Mouse (Mus musculus): ENCODE measurements around the gene Kcnab3. TPM values are rescaled to one million over a fixed set of nuclear protein-coding genes. Genes with fewer than 3 reads are reported as not detected.

The Kcnab3 gene
- polyA plus RNA-seq, 1 experiment = 0.76 TPM

DNA sequence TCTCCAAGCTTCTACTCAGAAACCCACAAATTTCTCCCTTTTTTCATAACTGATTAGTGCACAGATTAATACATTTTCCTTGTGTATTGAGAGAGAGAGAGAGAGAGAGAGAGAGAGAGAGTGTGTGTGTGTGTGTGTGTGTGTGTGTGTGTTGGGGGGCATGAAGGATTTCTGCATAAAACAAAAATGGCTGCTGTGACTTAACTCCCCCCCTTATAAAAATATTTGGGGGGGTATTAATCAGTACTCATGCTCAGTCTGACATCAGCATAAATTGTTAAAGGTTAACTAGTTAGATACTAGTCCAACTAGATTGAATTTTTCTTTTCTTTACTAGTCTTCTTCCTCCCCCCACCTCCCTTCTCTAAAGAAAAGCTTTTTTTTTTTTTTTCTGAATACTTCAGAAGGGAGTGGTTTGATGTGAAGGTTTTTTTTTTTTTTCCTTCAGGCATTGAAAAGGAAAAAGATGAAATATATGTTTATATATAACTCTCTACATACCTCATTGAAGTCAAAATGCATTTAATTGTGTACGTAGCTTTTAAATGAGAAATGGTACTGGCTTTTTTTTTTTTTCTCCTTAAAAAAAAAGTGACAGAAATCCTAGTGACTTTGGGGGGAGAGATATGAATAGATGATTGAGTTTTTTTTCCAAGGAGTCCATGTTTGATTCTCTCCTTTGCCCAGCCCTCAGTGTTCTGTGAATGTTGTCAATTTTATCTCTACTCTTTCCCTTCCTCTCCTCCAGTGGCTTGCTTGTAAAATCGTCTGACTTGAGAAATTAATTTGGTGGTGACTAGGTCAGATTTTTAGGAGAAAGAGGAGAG is 44.1 kb downstream of the Kcnab3 start:
- no peak for DNase-seq (ENCODE audit: low read depth)

DNA sequence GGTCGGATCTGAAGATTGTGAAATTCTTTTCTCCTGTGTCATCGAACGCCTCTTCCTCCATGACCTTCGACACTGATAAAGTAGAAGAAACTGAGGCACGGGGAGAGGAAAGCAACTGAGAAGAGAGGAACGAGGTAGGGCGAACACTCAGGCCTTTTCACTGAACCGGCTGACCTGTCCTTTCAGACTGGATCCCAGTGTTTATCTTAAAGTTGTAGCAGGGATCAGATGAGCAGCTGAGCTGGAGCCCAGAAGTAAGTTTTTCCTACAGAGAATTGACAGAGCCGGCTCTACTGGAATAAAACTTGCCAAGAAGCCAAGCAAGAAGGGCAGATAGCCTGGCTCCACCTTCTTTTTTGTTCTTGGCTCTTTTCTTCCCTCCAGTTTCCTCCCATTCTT is 44.8 kb downstream of the Kcnab3 start:
- no peak for DNase-seq (ENCODE audit: low read depth)

DNA sequence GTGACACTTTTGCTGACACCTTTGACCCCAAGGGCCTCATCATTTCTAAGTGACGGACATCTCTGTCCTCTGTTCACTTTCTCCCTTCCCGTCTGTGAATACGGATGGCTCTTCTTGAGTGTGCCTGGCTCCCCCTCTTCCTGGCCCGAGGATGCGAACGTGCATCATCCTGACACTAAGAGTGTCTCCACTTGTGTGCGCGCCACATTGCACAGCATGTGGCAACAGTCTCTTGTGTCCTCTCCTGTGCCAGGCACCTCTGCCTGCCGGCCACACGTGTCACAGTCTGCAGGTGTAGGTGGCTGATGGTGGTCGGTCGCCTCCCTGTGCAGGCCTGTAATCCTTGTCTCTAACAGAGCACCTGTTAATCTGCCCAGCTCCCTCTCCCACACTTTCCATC is 45.5 kb downstream of the Kcnab3 start:
- no peak for DNase-seq (ENCODE audit: low read depth)

DNA sequence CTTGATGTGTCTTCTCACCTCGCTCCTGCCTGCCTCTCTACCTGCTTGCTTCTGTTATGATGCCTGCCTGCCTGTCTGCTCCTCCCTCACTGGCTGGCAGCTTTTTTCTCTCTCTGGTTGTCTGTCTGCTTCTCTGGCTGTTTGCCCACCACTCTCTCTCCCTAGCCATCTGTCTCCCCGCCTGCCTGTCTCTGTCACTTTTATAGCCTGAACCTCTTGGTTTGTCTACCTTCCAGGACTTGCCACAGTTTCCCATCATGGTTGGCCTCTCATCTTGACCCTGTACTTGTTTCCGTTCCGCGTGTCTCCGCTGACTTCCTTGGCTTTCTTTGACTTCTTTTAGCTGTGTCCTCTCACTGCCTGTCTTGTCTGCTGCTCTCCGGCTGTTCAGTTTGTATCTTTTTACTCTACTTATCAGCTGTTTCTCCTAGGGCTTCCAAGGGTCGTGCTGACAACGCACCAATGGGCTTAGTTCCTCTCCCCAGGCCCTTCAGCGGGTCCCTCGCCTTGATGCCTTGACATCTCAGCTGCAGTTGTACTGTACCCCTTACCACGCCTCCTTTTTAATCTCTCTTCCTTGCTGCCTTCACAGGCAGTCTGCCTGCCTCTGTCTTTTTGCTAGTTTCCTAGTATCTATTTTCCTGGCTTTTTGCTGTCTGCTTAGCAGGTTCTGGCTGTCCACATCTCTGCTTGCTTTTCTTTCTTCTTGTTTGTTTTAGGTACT is 46.2 kb downstream of the Kcnab3 start:
- DNase-seq (ENCODE audit: low read depth) = no peak

DNA sequence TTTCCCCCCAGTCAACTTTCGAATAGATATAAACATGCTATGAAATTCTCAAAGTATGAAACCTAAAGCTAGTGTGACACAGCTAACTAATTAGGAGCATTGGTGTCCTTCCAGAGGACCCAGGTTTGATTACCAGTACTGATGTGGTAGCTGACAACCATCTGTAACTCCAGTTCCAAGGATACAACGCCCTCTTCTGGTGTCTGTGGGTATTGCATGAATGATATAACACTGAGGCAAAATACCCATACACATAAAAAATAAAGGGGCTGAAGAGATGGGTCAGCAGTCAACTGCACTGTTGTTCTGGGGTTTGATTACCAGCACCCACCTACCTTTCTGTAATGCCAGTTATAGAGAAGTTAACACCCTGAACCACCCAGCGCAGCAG is 46.7 kb downstream of the Kcnab3 start:
- no peak for DNase-seq (ENCODE audit: low read depth)

DNA sequence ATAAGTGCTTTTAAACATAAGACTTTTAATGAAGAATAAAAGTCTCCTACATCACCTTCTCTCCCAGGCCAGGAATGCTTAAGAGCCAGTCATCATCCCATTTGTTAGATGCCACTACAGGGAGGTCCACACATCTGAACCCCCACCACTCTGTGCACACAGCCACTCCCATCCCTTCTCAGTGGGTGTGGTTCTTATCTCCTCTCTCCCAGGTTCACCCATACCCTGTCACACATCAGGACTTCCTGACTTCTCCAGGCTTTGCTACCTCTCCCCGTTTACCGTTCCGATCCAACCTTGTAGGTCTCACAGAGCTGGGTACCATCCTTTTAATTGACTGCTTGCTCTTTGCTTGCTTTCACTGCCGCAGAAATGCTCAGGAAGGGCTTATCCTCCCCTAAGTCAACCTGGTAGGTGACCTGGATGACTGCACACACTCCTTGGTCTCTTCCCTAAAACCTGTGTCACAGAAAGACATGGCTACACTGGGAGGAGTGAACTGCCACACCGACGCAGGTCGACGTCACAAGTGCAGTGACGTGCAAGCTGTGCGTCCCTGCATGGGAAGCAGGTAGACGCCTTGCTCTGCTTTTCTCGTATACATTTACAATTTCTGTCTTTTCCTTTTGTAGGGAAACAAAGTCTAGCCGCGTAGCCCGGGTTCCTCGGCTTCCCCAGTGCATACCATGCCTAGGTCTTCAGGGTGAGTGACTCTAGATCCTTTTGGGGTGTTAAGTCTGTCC is 47.3 kb downstream of the Kcnab3 start:
- no peak for DNase-seq (ENCODE audit: low read depth)

DNA sequence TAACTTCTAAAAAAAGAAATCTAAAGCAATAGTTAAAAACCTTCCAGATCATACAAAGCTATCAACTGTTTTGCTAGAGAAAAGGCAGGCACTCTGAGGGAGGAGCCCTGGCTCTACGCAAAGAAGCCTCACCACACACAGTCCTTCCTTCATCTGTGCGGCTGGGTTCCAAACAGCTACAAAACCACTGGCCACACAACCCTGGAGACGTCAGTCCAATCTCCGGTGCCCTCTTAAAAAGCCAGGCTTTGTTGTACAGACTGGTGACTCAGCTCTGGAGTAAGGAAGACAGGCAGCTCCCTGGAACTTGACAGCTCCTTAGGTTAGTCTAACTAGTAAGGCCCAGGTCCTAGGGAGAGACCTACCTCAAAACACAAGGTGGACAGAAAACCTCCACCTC is 49.6 kb downstream of the Kcnab3 start:
- no peak for DNase-seq (ENCODE audit: low read depth)

DNA sequence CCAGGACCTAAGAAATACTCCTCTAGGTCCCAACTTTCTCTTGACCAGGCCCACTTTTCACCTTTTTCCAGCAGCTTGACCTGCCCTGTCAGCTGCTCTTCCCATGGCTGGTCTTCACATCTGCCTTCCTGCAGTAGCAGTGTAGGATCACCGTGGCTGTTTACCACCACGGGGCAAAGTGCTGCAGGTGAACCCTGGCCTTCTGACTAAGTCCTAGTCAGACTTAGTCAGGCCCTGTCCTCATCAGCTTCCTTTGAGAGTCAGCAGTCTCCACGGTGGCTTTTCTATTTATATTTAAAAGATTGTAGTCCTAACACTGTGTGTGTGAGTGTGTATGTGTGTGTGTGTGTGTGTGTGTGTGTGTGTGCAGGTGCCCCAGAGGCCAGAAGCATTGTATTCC is 51.7 kb downstream of the Kcnab3 start:
- DNase-seq (ENCODE audit: low read depth) = no peak

DNA sequence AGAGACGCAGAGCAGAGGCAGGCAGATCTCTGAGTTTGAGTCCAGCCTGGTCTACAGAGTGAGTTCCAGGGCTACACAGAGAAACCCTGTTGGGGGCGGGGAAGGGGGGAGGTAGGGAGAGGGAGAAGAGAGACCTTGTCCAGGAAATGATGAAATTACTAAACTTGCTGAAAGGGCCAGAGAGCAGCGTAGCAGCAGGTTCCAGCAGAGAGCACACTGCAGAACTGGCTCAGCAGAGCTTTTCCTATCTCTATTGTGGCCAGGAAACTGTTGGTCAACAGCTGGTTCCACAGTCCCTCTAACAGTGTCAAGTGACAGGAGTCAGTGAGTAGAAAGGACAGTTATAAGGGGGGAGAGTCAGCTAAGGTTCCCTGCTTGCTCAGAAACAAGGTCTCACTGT is 53.5 kb downstream of the Kcnab3 start:
- DNase-seq (ENCODE audit: low read depth) = no peak

DNA sequence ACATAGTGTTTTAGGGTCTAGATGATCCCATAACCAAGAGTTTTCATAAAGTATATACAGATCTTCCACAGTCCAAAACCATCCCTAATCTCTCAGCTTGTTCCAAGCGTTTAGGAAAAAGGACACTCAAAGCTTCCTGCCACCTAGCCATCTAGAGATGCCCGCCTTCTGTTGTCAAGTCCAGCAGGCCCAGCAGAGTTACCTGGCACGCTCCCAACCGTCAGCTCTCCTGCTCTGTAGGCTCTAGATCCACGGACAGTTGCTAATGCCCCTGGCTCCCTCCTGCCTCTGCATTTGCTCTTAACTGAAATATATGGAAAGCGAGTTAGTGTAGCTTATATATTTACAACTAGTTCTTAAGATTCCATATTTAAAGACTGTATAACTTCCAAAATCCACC is 55.3 kb downstream of the Kcnab3 start:
- no peak for DNase-seq (ENCODE audit: low read depth)

Other genes with a start within 250 kb of the Kcnab3 start
- gene Vamp2, start 237.8 kb upstream of the Kcnab3 start, polyA plus RNA-seq (2012; rRNA removed) = 97.7 and 139 TPM in 2 replicates
- 25.9 and 38.6 TPM in 2 replicates for gene Per1, start 231.0 kb upstream of the Kcnab3 start, polyA plus RNA-seq (2012; rRNA removed)
- 0.11 and 0.24 TPM in 2 replicates for gene Hes7, start 205.9 kb upstream of the Kcnab3 start, polyA plus RNA-seq (2012; rRNA removed)
- 1.2 TPM in 2 replicates for gene 9130213A22Rik, start 203.7 kb upstream of the Kcnab3 start, polyA plus RNA-seq (2012; rRNA removed)
- 4.9 and 5.6 TPM in 2 replicates for gene Aloxe3, start 200.4 kb upstream of the Kcnab3 start, polyA plus RNA-seq (2012; rRNA removed)
- not detected in 2 replicates for gene Alox12b, start 169.3 kb upstream of the Kcnab3 start, polyA plus RNA-seq (2012; rRNA removed)
- not detected in 2 replicates for gene Alox8, start 128.4 kb upstream of the Kcnab3 start, polyA plus RNA-seq (2012; rRNA removed)
- 0.04 and 0.05 TPM in 2 replicates for gene Gucy2e, start 89.2 kb upstream of the Kcnab3 start, polyA plus RNA-seq (2012; rRNA removed)
- gene Cntrob, start 2.5 kb upstream of the Kcnab3 start, polyA plus RNA-seq (2012; rRNA removed) = 6.8 and 7.0 TPM in 2 replicates
- gene Trappc1, start 2.3 kb upstream of the Kcnab3 start, polyA plus RNA-seq (2012; rRNA removed) = 66.2 and 80.4 TPM in 2 replicates
- gene Rnf227, start 14.2 kb downstream of the Kcnab3 start, polyA plus RNA-seq (2012; rRNA removed) = 0.66 and 1.5 TPM in 2 replicates
- gene Chd3, start 43.1 kb downstream of the Kcnab3 start, polyA plus RNA-seq (2012; rRNA removed) = 66.3 and 80.2 TPM in 2 replicates
- gene Naa38, start 69.2 kb downstream of the Kcnab3 start, polyA plus RNA-seq (2012; rRNA removed) = 195 and 269 TPM in 2 replicates
- gene Cyb5d1, start 69.4 kb downstream of the Kcnab3 start, polyA plus RNA-seq (2012; rRNA removed) = 31.8 and 36.2 TPM in 2 replicates
- gene Tmem88, start 72.0 kb downstream of the Kcnab3 start, polyA plus RNA-seq (2012; rRNA removed) = 26.1 and 39.5 TPM in 2 replicates
- 7.3 and 17.3 TPM in 2 replicates for gene Kdm6b, start 87.4 kb downstream of the Kcnab3 start, polyA plus RNA-seq (2012; rRNA removed)
- 0.88 and 1.1 TPM in 2 replicates for gene Dnah2, start 222.9 kb downstream of the Kcnab3 start, polyA plus RNA-seq (2012; rRNA removed)
- gene Efnb3, start 233.9 kb downstream of the Kcnab3 start, polyA plus RNA-seq (2012; rRNA removed) = 0.93 and 1.1 TPM in 2 replicates